Mouse (Mus musculus): ENCODE data around the gene Nop56. TPM values are rescaled to one million over a fixed set of nuclear protein-coding genes. Genes with fewer than 3 reads are reported as not detected.
A peak's percentile ranks its signal among the peaks of the same experiment; 100 is the strongest.

The Nop56 gene
- 12.2 and 12.6 TPM in 2 replicates for total RNA-seq (2014; rRNA removed)
- 15.1 and 27.0 TPM in 2 replicates for polyA plus RNA-seq (2012; rRNA removed)

- Histone ChIP-seq H3K27ac (replicated peaks; ENCODE audit: insufficient read depth, low read depth, low read length) (peak within 1 kb of the TSS; percentile 42), H3K79me2 (ENCODE audit: control insufficient read depth, insufficient read depth, low read length) (peaks cover 6% of the 10 kb centered on the region; the same call in 1 of the 2 replicates), H3K27me3 (ENCODE audit: control insufficient read depth, insufficient read depth, low read length) (no peaks in the 10 kb centered on the region), H3K9ac (ENCODE audit: low read depth, low read length) (peak within 1 kb of the TSS; percentile 86), H3K4me1 (ENCODE audit: control insufficient read depth, insufficient read depth, low read length) (peaks cover 4% of the 10 kb centered on the region; the same call in 1 of the 2 replicates), H3K36me3 (ENCODE audit: control insufficient read depth, insufficient read depth, low read length) (peaks cover 18% of the 10 kb centered on the region), H3K4me3 (ENCODE audit: insufficient read depth, low read depth, low read length) (peak within 1 kb of the TSS; percentile 89)
- TF ChIP-seq POLR2A (IDR thresholded peaks at IDR 0.05; ENCODE audit: extremely low read depth, insufficient read depth, low read length) (peak; percentile 98), CTCF (IDR thresholded peaks at IDR 0.05; ENCODE audit: low read depth, low read length) (no peak; the same call in 1 of the 2 replicates)
- peak; percentile 93 for DNase-seq (ENCODE audit: extremely low read depth, low read depth, low spot score)
- WGBS: under 1% methylated on average over 68 of the region's 68 CpGs
Measured at GRCm38 (mm10) chr2:130274149-130274861, at the start of gene Nop56. Gene Nop56, plus strand, starts transcription at chr2:130274430.

GRCm38 (mm10) chr2:130246912-130247311, 27.3 kb upstream of the Nop56 start:
- Histone ChIP-seq H3K9ac (ENCODE audit: low read depth, low read length) (no peak overlapping the region), H3K79me2 (ENCODE audit: control insufficient read depth, insufficient read depth, low read length) (no peaks in the 10 kb centered on the region), H3K27me3 (ENCODE audit: control insufficient read depth, insufficient read depth, low read length) (no peaks in the 10 kb centered on the region), H3K36me3 (ENCODE audit: control insufficient read depth, insufficient read depth, low read length) (no peaks in the 10 kb centered on the region), H3K27ac (replicated peaks; ENCODE audit: insufficient read depth, low read depth, low read length) (no peak overlapping the region), H3K4me1 (ENCODE audit: control insufficient read depth, insufficient read depth, low read length) (no peaks in the 10 kb centered on the region), H3K4me3 (ENCODE audit: insufficient read depth, low read depth, low read length) (no peak overlapping the region)
- TF ChIP-seq CTCF (IDR thresholded peaks at IDR 0.05; ENCODE audit: low read depth, low read length): peak; percentile 46; the same call in 1 of the 2 replicates
- no peak for TF ChIP-seq POLR2A (IDR thresholded peaks at IDR 0.05; ENCODE audit: extremely low read depth, insufficient read depth, low read length)
- WGBS: 46% methylated on average over 9 of the region's 9 CpGs
- DNase-seq (ENCODE audit: extremely low read depth, low read depth, low spot score): peak; percentile 38

GRCm38 (mm10) chr2:130248226-130248625, 26.0 kb upstream of the Nop56 start:
- H3K4me1 ChIP-seq (ENCODE audit: control insufficient read depth, insufficient read depth, low read length): no peaks in the 10 kb centered on the region
- no peaks in the 10 kb centered on the region for H3K36me3 ChIP-seq (ENCODE audit: control insufficient read depth, insufficient read depth, low read length)
- WGBS: 59% methylated on average over 7 of the region's 7 CpGs
- no peak overlapping the region for H3K4me3 ChIP-seq (ENCODE audit: insufficient read depth, low read depth, low read length)
- no peaks in the 10 kb centered on the region for H3K79me2 ChIP-seq (ENCODE audit: control insufficient read depth, insufficient read depth, low read length)
- no peak overlapping the region for H3K27ac ChIP-seq (replicated peaks; ENCODE audit: insufficient read depth, low read depth, low read length)
- H3K27me3 ChIP-seq (ENCODE audit: control insufficient read depth, insufficient read depth, low read length): no peaks in the 10 kb centered on the region
- no peak for TF ChIP-seq CTCF (IDR thresholded peaks at IDR 0.05; ENCODE audit: low read depth, low read length)
- no peak for DNase-seq (ENCODE audit: extremely low read depth, low read depth, low spot score)
- H3K9ac ChIP-seq (ENCODE audit: low read depth, low read length): no peak overlapping the region

- no peak for DNase-seq (ENCODE audit: extremely low read depth, low read depth, low spot score)
- Histone ChIP-seq H3K4me1 (ENCODE audit: control insufficient read depth, insufficient read depth, low read length) (no peaks in the 10 kb centered on the region), H3K27ac (replicated peaks; ENCODE audit: insufficient read depth, low read depth, low read length) (no peak overlapping the region), H3K9ac (ENCODE audit: low read depth, low read length) (no peak overlapping the region), H3K36me3 (ENCODE audit: control insufficient read depth, insufficient read depth, low read length) (no peaks in the 10 kb centered on the region), H3K27me3 (ENCODE audit: control insufficient read depth, insufficient read depth, low read length) (no peaks in the 10 kb centered on the region), H3K79me2 (ENCODE audit: control insufficient read depth, insufficient read depth, low read length) (no peaks in the 10 kb centered on the region), H3K4me3 (ENCODE audit: insufficient read depth, low read depth, low read length) (no peak overlapping the region)
- TF ChIP-seq POLR2A (IDR thresholded peaks at IDR 0.05; ENCODE audit: extremely low read depth, insufficient read depth, low read length) (no peak), CTCF (IDR thresholded peaks at IDR 0.05; ENCODE audit: low read depth, low read length) (no peak)
- WGBS: 84% methylated on average over 4 of the region's 4 CpGs
Measured at GRCm38 (mm10) chr2:130256762-130257161, 17.5 kb upstream of the Nop56 start.

GRCm38 (mm10) chr2:130260822-130261221, 13.4 kb upstream of the Nop56 start:
- no peaks in the 10 kb centered on the region for H3K79me2 ChIP-seq (ENCODE audit: control insufficient read depth, insufficient read depth, low read length)
- no peak overlapping the region for H3K27ac ChIP-seq (replicated peaks; ENCODE audit: insufficient read depth, low read depth, low read length)
- no peak overlapping the region for H3K9ac ChIP-seq (ENCODE audit: low read depth, low read length)
- no peaks in the 10 kb centered on the region for H3K36me3 ChIP-seq (ENCODE audit: control insufficient read depth, insufficient read depth, low read length)
- H3K27me3 ChIP-seq (ENCODE audit: control insufficient read depth, insufficient read depth, low read length): no peaks in the 10 kb centered on the region
- H3K4me1 ChIP-seq (ENCODE audit: control insufficient read depth, insufficient read depth, low read length): no peaks in the 10 kb centered on the region
- no peak overlapping the region for H3K4me3 ChIP-seq (ENCODE audit: insufficient read depth, low read depth, low read length)
- no peak for TF ChIP-seq POLR2A (IDR thresholded peaks at IDR 0.05; ENCODE audit: extremely low read depth, insufficient read depth, low read length)
- no peak for TF ChIP-seq CTCF (IDR thresholded peaks at IDR 0.05; ENCODE audit: low read depth, low read length)
- WGBS: 87% methylated on average over 4 of the region's 4 CpGs
- DNase-seq (ENCODE audit: extremely low read depth, low read depth, low spot score): no peak

- Histone ChIP-seq H3K27me3 (ENCODE audit: control insufficient read depth, insufficient read depth, low read length) (no peaks in the 10 kb centered on the region), H3K4me1 (ENCODE audit: control insufficient read depth, insufficient read depth, low read length) (no peaks in the 10 kb centered on the region), H3K27ac (replicated peaks; ENCODE audit: insufficient read depth, low read depth, low read length) (no peak overlapping the region), H3K4me3 (ENCODE audit: insufficient read depth, low read depth, low read length) (no peak overlapping the region), H3K36me3 (ENCODE audit: control insufficient read depth, insufficient read depth, low read length) (no peaks in the 10 kb centered on the region), H3K9ac (ENCODE audit: low read depth, low read length) (no peak overlapping the region), H3K79me2 (ENCODE audit: control insufficient read depth, insufficient read depth, low read length) (no peaks in the 10 kb centered on the region)
- TF ChIP-seq CTCF (IDR thresholded peaks at IDR 0.05; ENCODE audit: low read depth, low read length) (no peak), POLR2A (IDR thresholded peaks at IDR 0.05; ENCODE audit: extremely low read depth, insufficient read depth, low read length) (no peak)
- no peak for DNase-seq (ENCODE audit: extremely low read depth, low read depth, low spot score)
- 32% methylated on average over 2 of the region's 2 CpGs for WGBS
Measured at GRCm38 (mm10) chr2:130261914-130262313, 12.3 kb upstream of the Nop56 start.
